Mouse (Mus musculus): ENCODE data around the gene Dtx3l.
"Not testable (repeated sequence)": the region's sequence is repeated elsewhere in the genome, so short reads cannot be mapped to it uniquely, and the experiment has no call there.

Dtx3l gene

DNA sequence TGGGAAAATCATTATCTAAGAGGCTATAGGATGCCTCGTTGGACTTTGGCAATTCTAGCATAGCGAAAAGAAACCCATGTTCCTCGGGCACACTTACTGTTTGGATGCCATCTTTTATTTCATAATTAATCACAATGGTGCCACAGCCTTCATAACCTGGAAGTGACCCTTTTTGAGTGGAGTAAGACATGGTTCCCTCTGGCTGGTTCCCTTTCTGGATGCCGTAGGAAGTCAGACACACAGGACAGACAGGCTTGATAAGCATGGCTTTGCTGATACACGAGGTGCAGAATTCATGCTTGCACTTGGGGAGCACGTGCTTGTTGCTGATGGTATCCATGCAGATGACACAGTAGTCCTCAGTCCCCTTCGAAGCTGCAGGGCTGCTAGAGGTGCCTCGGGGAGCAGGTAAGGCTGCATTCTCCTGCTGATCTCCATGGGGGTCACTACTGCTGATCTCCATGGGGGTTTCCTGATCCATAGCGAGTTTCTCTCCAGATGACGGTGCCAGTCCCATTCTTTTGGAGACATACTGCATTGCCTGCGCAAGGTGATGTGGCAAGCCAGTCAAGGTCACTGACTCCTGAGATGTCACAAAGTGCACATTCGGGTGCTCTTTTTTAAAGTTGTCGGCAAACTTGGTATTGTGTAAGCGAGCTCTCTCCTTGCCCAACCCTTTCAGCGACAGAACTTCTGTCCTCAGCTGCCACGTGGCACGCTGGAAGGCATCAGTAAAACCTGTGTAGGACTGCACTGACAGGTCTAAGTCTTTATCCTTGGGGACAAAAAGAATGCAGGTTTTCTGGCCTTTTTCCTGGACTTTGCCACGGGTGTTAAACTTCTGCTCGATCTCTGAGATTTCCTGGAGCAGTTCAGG, 6.5 kb downstream of the Dtx3l start:
- DNase-seq (ENCODE audit: extremely low spot score, low spot score): no peak

DNA sequence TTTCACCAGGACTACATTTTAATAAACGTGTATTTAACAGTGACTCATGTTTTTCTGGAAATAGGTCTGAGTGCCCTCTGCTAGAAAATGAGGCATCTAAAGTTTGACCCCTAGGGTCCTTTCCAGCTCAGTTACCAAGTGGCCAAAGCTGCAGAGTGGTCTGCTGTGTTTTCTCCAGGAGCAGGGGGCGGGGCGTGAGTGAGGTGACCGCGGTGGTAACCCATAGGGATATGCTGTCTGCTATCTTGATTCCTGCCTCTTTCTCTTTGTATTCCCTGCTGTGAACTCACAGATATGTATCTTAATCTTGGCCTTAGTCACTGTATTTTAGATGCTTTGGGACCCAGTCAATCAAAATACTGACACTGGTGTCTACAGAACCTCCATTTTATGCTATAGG, 14.6 kb downstream of the Dtx3l start:
- no peak for DNase-seq (ENCODE audit: extremely low spot score, low spot score)

DNA sequence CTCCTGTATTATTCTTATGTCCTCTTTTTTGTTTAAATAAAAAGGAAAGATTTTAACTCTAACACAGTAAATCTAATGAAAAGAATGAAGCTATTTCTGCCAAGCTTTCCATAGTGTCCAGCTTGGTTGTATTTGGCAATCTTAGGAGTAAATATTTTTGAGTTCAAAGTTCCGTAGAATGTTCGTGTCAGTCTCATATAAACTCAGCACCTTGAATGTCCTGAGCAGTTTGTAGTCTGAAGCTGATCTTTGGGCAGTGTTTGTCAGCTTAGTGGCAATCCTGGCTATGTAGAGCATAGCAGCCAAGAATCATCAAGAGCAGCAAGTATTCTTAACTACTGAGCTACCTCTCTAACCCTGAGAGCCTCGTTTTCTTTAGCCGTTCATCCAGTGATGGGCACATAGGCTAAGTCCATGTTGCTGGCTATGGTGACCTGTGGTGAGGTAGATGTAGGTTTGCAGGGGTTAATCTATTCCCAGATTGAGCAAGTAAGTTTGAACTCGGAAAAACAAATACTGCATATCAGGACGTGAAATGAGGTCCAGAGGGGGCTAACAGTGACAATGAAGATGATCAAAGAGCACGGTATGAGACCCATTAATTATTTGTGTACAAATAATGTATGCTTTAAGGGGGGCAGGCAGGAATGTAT, 15.3 kb downstream of the Dtx3l start:
- no peak for DNase-seq (ENCODE audit: extremely low spot score, low spot score)

DNA sequence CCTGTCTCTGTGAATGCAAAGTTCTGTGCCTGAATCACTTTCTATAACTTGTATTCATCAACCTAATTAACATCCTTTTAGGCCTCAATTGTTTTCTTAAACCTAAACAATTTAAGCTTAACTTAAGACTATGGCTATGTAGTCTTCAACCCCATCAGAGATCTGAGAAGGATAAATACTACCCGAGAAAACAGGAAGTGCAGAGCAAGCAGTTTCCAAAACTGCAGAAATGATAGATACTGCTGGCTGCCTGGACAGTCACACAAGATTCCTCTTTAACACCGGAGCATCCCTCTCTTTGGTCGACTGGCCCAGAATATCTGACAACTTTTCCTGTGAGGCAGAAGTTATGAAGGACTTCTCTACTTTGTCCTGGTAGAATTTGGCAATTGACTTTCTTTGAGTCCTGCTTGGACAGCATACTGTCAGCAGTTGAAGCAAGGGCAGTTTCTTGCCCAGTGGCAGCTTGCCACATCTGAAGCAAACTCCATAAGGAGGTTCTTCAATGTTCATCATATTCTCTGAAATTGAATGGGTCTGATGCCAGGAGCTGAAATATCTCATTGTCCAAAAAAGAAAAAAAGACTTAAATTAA, 16.6 kb downstream of the Dtx3l start:
- DNase-seq (ENCODE audit: extremely low spot score, low spot score): no peak

DNA sequence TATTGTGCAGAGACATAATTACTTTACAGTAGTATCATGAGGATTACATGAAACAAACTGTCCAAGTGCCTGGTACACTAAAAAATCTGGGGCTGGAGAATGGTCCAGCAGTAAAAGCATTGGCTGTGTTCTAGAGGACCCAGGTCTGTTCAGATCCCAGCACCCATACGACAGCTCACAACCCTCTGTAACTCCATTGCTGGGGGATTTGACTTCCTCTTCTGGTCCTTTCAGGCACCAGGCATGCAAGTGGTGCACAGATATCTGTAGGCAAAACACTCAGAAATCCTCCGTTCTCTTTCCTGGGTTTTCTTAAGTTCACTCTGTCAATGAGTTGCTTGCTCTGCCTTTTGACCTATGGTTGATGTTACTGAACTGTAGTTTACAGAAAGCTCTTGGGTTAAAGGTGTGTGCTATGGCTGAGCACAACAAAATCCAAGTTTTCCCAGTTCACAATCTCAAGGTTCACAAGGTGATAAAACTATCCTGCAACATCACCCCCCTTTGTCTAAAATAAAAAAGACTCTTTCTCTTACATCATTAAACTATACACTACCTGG, 17.2 kb downstream of the Dtx3l start:
- DNase-seq (ENCODE audit: extremely low spot score, low spot score): no peak

DNA sequence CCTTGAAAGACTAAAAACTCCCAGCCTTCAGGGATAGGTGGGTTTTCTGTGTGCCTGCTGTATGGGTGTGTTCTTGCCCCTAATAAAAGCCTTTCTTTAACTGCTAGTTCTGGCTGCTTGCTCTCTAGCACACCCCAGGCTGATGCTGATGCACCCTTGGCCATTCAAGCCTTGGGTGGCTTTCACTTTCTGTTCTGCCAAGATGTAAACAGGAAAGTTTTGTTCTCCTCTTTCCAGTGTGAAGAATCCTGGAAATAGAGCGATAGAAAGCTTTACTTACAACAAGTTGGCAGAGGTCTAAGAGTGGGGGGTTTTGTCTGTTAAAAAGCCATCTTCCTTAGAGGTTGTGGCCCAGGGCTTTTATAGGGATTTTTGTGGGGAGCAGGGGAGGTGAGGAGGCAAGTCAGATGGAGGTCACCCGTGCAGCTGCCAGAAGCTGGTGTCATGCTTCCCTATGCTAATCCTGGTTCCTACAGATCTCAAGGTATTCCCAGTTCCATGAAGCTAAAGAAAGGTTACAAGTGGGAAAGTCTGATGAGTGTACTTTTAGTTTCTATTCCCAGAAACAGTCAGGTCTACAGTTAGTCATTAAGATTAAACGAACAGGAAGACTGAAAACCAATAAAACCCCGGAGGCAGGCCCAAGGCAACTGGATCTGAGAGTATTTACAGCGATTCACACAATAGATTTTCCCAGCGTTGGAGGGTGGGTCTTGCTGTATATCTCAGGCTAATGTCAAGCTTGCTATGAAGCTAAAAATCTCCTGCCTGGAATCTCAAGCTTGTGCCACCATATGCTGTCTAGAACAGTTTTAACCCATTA, 20.0 kb downstream of the Dtx3l start:
- DNase-seq (ENCODE audit: extremely low spot score, low spot score): no peak

DNA sequence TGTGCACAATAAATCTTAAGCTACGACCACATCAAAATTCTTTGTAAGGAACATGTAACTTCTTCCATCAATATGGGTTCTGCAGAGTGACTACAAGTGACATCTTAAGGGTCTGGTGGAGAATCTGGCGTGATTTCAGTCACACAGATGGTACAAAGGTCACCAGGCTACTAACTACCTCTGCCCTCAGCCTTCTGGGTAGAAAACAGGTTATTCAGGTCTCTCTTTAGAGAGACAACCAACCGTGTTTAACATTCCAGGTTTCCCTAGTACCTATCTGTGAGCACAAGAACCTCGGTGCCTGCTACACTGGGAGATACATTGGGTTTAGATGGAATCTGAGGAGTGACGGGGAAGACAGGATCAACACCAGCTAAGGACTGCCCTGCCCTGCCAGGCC, 24.6 kb downstream of the Dtx3l start:
- DNase-seq (ENCODE audit: extremely low spot score, low spot score): no peak

DNA sequence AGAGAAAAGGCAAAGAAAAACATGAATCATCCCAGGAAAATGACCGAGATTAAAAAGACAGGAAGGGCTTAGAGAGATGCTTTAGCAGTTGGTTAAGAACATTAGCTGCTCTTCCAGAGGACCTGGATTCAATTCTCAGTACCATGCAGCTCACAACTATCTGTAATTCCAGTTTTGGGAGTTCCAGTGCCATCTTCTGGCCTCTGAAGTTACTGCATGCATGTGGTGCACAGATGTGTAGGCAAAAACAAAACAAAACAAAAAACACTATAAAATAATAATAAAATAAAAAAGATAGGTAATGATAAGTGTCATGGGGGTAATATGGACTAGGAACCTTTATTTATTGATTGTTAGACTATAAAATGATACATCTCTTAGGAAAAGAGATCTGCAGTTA, 25.4 kb downstream of the Dtx3l start:
- DNase-seq (ENCODE audit: extremely low spot score, low spot score): no peak

DNA sequence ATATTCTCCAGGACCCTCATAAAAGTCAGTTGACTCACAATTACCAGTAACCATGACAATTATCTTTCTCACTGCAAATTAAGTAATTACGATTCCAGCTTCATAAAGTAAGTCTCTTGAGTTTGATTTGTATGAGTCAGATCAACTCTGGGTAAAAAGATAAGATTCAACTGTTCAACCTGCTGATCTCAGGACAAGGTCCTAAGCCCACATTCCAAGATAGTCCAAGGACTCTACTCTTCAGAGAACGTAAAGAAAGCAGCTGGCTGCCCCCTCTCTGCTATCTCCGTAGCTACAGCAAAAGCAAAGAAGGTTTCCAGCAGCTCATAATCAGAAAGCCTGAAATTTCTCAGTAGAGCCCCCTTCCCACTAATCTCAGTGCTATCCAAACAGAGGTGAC, 27.5 kb downstream of the Dtx3l start:
- DNase-seq (ENCODE audit: extremely low spot score, low spot score): no peak

DNA sequence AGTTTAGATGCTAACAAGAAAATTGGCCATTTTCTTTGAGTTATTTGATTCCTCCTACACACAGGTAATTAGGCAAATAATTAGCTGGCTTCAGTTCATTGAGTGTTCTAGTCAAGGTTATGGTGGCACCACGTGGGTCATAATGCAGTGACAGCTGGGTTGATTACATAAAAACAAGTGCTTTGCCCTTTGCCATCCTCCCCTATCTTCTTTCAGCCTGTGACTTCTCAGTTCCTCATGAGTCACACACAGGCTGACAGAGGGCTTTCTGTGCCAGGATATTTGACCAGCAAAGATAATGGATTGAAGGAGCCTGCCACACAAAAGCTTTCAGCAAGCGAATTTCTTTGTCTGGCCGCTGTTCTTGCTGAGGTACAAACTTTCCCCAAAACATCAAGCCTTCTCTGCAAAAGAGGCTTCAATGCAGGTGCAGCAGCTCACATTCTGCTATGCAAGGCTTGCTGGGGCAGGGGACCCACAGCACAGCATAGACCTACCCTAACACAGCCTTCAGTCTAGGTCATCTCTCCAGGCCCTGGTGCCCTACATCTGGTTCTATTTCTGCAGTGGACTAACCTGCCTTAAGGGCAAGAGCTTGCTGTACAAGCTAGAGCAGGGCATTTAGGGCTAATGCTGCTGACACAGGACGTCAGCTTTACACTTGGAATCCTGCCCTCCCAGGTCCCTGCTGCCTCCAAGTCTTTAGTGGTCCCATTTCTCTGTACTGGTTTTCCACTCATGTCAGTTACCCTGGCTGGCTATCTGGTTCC, 31.3 kb downstream of the Dtx3l start:
- no peak for DNase-seq (ENCODE audit: extremely low spot score, low spot score)

DNA sequence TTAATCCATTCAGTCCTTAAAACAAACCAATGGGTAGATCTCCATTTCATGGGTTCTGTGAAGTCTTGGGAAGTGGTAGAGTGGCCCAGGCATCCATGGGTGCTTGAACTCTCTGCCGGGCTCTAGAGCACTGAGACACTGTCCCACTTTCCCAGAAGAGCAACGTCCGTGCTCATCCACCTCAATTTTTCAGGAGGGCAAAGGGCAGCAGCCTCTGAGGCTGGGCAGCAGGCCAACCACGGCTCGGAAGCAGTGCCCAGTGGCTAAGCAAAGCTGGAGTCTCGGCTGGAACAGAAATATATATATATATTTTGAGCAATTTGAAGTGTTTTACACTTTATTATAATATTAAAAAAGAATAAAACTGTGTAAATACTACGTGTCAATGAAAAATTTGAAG, 32.1 kb downstream of the Dtx3l start:
- DNase-seq (ENCODE audit: extremely low spot score, low spot score): no peak

DNA sequence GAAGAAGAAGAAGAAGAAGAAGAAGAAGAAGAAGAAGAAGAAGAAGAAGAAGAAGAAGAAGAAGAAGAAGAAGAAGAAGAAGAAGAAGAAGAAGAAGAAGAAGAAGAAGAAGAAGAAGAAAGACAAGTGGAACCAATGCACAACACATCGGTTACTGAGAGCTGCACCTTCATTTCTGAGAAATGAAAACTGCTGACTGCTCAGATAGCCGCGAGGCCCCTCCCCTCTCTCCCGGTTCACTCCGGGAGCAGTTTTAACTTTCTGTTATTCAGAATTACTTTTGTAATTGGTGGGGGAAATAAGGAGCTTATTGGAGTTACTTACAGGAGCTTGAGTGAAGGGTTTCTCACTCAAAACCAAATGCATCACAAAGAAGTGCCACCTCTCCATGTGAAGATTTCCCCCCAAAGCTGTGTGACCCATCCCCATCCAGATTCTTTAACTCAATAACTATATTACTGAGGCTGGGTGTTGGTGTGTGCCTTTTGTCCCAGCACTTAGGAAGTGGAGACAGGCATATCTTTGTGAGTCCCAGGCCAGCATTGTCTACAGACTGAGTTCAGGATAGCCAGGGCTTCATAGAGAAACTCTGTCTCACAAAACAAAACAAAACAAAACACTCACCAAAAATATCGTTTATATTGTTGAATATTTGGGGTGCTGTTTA, 33.0 kb downstream of the Dtx3l start:
- DNase-seq (ENCODE audit: extremely low spot score, low spot score): no peak

DNA sequence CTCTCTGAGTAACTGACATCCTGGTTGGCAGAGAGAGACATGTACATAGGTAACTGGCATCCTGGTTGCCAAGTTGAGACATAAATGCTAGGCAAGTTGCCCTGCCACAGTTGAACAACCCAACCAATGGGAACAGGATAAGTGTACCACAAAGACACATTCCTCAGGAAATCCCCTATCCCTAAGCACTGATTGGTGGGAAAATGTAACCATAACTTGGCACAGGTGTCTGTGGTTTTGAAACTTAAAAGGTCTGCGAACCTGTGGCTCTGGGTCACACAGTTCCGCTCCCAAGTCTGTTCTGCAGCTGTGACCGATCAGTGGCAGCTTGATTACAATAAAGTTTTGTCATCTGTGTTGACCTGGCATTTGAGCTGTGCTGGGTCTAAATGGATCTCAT, 33.6 kb downstream of the Dtx3l start:
- DNase-seq (ENCODE audit: extremely low spot score, low spot score): no peak

DNA sequence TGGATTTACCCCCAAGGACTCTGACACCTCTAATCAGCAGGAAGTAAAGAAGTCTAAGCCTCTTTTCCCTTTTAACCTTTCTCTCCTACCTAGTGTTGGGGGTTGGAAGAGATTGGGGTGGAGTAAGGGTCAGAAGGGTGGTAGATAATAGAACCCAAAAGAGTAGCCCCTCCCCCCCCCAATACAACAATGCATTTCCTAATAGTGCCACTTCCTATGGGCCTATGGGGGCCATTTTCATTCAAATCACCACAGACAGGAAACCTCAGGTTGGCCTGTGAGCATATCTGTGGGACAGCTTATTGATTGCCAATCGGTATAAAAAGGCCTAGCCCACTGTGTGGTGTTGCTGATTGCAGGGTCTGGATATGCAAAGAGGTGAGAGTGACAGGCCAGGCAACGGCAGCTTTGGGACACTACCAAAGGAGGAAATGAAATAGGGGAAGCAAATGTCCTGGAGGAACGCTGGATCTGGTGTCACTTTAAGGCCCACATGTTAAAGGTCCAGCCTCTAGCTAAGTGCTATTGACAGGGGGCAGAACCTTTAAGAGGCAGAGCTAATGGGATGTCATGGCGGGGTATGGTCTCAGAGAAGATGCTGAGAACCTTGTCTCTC, 34.7 kb downstream of the Dtx3l start:
- DNase-seq (ENCODE audit: extremely low spot score, low spot score): no peak

DNA sequence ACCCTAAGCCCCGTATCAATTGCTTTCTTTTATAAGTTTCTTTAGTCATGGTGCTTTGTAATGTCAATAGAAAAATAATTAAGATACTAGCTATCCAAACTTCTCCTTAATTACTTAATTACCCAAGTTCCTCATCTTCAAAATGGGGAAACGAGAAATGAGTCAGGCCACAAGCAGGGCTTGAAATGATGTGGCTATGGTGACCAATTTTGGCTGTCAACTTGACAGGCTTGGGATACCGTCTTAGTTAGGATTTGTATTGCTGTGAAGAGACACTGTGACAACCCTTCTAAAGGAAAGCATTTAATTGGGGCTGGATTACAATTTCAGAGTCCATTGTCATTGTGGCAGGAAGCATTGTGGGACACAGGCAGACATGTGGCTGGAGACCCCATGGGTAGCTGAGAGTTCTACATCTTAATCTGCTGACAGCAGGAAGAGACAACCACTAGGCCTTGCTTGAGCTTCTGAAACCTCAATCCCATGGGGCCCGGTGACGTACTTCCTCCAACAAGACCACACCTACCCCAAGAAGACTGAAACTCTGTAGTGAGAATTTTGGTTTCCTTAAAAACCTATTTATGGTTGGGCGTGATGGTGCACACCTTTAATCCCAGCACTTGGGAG, 35.8 kb downstream of the Dtx3l start:
- DNase-seq (ENCODE audit: extremely low spot score, low spot score): no peak

DNA sequence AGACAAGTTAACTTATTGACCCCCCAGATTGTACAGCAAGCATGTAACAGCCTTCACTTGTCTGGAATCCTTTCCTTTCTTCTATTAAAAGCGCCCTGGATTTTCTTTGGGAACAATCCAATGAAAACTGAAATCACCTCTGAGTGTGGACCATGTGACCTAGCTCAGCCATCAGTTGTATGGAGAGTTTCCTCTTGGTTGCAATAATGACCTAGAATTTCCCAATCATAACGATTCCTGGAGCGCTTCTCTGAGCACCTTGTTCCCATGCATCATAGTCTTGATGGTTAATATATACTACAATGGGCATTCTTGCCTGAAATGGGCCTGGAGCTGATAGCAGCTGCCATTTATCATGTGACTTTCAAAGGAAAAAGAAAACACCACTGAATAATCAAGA, 38.4 kb downstream of the Dtx3l start:
- DNase-seq (ENCODE audit: extremely low spot score, low spot score): no peak

DNA sequence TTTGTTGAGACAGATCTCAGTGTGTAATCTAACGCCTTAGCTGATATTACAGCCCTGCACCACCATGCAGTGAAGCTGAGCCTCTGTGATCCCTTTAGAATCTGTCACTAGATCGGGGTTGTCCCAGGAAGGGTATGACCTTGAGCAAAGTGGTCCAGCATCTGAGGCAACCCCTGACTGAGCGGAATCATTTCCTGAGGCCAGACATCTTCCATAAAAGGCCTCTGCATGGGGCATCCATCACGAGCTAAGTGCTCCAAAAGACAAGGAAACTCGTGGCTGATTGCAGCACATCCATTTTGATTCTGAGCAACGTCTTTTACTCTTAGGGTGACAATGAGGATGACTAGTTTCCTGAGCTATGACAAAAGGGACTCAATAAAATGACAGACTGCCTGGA, 44.0 kb downstream of the Dtx3l start:
- DNase-seq (ENCODE audit: extremely low spot score, low spot score): no peak

DNA sequence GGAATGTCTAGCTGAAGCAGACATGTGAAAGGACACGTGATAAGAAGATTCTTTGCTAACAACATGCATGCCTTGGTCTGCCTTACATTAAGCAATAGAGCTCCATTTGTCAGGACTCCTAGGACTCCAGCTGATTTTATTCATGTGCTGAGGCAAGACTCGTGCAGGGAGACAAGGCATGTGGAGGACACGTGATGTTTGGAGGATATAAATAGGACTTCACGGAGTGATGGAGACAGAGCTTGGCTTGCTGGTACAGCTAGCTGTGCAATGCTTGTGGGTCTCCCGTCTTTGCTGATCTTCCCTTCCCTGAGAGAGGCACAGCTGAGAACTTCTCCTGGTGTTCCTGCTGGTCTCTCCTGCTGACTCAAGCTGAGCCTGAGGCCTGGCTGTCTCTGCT, 47.3 kb downstream of the Dtx3l start:
- DNase-seq (ENCODE audit: extremely low spot score, low spot score): not testable (repeated sequence)

DNA sequence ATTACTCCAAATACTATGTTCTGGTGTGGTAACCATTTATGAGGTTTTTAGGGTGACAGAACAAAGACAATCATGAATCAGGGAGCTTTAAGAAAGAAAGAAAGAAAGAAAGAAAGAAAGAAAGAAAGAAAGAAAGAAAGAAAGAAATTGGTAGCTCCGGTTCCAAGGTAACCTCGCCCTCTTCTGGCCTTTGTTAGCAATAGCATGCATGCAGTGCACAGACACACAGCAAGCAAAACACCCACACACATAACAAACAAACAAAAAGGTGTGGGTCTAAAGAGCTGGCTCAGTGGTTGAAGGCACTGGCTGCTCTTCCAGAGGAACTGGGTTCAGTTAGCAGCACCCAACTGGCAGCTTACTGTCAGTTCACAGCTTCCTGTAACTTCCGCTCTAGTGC, 48.3 kb downstream of the Dtx3l start:
- DNase-seq (ENCODE audit: extremely low spot score, low spot score): no peak

Data from neural tube, embryonic 10.5 days (tissue).